Mouse (Mus musculus) erythroblast, embryonic 14.5 days (primary cell): ENCODE data around the gene Tmpo.

Experiments
- GATA1 ChIP-seq: IDR thresholded peaks from 2 replicates; pipeline ENCODE4 v1.6.1; 2012; ENCODE audit warnings: low read length, inconsistent platforms, mixed read lengths
- TAL1 ChIP-seq: IDR thresholded peaks from 3 replicates; pipeline ENCODE4 v1.6.1; 2012; ENCODE audit warnings: low read length, inconsistent platforms, mixed read lengths

DNA sequence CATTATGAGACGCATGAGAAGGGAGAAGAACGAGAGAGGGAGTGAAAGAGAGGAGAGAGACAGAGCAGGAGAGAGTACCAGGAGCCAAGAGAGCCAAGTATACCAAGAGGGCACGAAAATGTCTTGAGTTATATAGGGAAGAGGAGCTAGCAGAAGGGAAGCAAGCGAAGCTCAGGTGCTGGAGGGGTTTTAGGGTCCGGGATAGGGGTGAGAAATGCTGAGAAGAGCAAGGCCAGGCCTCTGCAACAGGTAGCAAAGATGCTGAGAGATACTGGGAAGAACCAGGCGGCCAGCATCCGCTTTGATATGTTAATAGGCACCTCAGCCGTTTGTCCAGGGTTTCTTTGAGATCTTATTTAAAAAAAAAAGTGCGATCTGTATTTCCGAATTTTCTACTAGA lies 6.2 kb upstream of the Tmpo start:
- TF ChIP-seq GATA1 (no peak), TAL1 (no peak)
